Mouse (Mus musculus): Measurements from ENCODE around the gene Btnl9.
"Not testable (repeated sequence)": the region's sequence is repeated elsewhere in the genome, so short reads cannot be mapped to it uniquely, and the experiment has no call there.

Btnl9 gene

DNA sequence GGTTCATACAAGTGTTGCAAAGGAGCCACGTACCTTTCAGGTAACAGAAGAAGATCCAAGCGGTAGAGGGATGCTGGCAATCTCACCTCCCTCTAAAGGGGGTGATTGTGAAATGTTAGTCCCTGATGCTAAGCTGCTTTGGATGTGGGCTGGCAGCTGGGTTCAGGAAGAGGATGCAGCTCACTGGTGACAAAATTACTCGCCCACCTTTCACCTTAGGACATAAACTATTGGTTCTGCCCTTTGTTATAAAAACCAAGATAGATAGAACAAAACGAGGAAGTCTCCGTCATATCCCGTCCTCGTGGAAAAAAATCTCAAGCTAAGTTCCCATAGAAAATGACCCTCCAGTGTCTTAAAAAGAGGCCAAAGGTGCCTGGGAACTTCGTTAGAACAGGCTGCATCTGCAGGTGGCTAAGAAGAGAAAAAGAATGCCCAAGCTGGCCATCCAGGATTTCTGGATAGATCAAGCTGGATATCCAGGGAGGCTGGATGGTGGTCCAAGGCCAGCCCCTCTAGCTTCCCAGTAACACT, at the start of gene Btnl9:
TSS of gene Btnl9 (minus strand) at position 205 of the 534 bp plus-strand sequence.
- DNase-seq (ENCODE audit: low spot score): no peak

DNA sequence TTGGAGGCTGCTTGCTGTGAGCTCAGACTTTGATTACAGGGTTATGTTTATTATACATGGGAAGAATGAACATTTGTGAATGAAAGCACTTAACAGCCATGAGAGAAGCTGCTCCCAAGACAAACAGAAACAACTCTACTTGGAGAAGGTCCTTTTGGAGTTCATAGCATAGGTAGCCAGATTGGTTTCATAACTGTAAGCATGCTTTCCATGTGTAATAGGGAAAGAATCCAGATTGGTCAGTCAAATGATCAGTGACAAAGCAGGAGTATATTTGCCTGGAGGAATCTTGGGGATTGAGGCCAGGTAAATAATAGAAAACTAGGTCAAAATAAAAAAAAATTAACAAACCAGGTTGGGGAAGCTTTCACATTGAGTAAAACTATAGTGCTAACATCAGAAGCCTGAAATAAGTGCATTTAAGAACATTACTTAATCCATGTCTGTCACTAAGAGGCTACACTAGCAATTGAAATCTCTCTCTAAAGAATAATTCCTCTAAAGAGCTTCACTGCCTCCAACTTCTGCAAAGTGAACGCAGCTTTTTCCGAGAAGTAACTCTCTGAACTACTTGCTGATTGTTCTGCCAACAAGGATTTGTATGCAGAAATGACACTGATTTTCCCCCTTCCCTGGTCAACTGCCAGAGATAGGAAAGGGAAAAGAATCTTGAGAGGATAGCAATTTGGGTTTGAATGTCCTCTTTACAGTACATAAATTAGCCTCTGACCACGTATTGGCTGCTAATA, 48.7 kb upstream of the Btnl9 start:
- DNase-seq (ENCODE audit: low spot score): no peak

DNA sequence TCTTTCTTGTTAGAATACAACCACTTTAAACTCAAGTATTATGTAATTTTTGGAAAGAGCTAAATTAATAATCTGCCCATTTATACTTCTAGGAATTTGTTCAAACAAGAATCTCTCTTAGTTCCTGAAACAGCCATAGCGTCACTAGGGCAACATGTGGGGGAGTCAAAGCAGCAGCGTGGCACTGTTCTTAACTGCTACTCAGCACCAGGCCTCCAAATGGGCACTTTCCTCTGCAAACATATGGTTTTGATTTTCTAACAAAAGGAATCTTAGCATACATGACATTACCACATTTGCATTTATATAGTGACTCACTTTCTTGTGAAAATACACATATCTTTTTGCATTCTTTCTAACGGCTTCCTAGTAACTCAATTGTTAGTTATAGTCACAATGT, 45.8 kb upstream of the Btnl9 start:
- DNase-seq (ENCODE audit: low spot score): no peak

DNA sequence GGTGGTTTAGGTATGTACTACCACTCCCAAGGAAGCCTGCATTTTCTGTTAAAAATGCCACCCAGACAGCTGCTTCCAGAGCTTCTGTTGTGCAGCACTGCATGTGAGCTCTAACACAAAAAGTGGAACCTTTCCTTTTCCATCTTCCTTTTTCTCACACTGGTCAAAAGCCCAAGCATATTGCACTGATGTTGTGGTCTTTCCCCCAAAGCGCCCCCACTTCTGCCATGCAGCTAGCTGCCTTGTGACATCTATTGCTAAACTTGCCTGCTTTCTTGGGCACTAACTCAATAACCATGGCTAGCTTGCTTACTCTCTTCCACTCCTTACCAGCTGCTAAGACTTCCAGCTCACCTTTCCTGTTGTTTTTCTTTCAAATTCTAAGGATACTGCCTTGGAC, 37.5 kb upstream of the Btnl9 start:
- DNase-seq (ENCODE audit: low spot score): no peak

DNA sequence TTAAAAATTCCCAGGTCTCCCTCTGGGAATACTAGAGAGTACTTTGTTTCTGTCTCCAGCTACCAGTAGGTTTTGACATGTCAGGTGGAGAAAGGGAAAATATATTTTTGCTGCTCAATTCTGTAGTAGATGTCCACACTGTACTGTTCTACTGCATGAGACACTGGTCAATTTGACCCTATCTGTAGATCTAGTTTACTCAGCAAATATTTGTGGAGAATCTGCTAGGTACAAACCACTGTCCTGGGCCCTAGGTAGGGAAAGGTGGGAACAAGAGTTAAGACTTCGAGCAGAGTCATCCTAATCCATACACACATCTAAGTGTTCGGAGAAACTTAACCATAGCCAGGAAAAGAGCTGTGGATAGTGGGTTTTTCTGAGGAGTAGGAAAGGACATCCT, 32.3 kb upstream of the Btnl9 start:
- no peak for DNase-seq (ENCODE audit: low spot score)

DNA sequence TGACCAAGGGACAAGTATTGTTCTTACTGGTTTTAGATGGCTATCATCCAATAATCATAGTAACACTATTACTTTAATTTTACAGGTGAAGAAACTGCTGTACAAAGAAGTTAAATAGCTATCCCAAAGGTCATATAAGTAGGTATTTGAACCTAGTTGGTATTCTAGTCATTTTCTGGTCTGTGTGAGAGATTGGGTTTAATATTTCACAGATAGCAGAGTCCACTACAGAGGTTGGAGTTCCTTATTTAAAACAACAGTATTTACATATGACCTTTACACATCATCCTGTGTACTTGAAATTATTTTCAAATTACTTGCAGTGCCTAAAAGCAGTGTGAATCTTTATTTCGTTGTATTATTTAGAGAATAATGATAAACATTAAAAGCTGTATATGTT, 26.5 kb upstream of the Btnl9 start:
- no peak for DNase-seq (ENCODE audit: low spot score)

DNA sequence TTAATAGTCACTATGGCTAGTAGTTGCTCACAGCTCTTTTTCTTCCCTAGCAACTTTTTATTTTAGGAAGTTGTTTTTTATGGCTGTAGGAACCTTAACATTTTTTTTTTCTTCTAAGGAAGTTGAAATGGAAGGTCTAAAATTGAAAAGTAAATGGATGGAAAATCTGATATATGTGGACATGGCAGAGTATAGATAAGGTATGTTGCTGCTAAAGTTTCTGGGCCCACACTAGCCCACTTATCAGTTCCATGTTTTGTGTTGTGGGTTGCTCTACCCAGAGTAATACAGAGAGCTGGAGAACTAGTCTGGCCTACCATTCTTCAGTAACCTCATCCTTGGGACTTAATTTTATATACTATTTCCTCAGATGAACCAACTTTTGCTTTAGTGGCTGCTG, 25.6 kb upstream of the Btnl9 start:
- DNase-seq (ENCODE audit: low spot score): no peak

DNA sequence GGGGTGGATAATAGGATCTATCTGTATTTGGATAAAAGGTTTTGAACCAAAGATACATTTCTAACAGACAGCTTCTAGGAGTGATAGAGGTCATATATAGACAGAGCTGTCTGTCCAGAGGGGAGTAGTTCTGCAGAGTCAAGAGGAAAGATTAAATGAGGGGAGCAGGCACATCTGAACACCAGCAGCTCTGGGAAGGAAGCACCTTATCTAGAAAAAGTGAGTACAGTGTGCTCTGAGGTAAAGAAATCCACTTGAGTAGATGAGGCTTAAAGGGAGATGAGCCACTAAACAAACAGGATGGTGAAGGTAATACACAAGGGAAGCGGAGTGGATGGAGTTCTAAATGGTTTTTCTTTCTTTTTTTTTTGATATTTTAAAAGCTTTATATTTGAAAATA, 20.5 kb upstream of the Btnl9 start:
- no peak for DNase-seq (ENCODE audit: low spot score)

DNA sequence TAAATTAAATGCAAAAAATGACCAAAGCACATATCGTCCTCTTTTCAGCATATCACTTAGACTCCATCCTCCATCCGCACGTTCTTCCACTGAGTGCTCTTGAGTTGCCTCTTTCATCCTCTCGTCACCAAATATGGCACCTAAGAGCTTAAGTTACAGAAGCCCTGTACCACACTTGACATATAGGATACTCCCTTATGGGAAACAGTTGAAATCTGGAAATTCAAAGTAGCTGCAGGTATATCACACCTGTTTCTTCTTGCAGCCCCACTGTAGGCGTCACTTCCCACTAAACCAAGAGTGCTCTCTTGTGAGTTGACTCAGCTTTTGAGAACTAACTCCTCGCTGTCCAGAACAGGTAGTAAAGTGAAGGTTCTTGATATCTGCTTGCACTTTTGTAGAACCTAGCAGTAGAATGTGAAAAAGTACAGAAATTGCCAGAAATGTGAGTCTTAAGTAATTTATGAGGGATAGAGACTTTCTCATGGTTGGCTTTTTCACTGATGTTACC, 18.2 kb upstream of the Btnl9 start:
- no peak for DNase-seq (ENCODE audit: low spot score)

DNA sequence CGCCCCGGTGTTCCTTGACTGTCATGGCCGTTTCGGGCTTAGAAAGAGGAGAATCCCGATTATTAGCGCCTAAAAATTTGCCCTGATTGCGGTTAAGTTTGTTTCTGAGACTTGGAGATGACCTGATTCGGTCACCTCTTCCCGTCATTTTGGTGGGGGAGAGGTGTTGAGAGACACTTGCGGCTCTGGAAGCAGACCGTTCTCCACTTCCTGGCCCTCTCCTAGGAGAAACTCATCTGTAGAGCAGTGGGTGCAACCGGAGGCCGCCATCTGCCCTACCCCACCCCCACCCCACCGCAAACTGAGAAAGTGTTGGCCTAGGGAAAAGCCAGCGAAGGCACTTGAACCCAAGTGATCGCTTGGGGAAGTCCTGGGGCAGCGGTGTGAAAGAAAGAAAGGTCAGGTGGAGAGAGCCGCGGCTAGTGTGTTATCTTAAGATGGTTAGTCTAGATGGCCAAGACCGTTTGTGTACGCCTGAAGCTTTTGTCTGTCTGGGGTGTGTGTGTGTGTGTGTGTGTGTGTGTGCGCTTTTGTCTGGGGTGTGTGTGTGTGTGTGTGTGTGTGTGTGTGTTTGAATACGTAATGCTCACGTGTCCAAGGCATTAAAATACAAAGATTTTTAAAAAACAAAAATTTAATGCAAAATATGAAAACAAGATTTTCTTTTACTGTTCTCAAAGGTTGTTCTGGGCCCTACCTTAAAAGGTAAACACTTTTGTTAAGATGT, 17.0 kb upstream of the Btnl9 start:
- no peak for DNase-seq (ENCODE audit: low spot score)

DNA sequence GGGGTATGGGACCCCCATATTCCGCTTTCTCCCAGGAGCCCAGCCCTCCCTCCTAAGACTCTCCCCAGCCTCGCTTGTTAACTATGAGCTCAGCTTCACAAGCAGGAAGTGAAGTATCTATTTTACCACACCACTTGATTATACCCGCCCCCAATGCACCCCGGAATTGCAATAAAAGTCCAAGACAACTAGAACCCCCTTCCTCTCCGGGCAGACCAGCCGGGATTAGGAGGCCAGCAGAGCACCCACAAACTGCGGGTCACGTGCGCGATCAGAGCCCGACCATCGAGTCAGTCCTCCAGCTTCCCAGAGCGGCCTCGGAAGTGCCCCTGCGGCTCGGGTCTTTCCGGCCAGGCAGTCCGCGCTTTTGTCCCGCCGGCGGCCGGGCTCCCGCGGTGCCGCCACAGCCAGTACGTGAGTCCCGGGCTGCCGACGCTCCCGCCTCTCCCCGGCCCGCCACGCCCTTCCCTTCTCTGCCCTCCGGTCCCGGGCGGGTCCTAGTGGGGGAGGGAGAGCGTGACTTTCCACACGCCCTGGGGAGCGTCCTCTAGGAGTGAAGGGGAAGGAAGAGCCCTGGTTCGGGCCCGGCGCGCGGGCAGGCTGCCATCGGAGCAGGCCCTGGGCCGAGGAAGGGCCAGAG, 16.3 kb upstream of the Btnl9 start, which contains the start of gene Zfp62:
TSS of gene Zfp62 (plus strand) at position 164 of the 640 bp plus-strand sequence.
- DNase-seq (ENCODE audit: low spot score): peak; percentile 94

DNA sequence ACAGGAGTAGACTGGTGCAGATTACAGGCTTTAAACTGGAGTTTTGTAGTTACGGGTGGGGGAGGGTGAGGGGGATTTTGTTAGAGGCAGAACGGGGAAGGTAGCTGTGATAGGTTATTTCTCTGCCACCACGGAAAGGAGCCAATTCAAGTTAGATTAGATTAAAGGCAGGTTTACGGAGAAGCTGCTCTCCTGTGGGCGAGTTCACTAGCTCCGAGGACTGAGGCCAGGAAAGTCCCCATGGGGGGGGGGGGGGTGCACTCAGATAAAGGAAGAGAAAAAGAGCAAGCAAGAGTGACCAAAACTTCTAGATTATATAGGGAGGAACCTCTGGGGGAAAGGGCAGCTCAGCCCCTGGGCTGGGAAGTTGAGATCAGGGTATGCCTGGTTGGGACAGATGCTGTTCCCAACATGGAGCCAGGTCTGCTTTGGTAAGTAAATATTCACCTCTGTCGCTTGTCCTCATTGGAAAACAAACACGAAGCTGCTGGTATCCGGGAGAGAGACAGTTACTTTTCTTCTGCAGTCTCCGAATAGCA, 15.6 kb upstream of the Btnl9 start:
- DNase-seq (ENCODE audit: low spot score): peak; percentile 7

DNA sequence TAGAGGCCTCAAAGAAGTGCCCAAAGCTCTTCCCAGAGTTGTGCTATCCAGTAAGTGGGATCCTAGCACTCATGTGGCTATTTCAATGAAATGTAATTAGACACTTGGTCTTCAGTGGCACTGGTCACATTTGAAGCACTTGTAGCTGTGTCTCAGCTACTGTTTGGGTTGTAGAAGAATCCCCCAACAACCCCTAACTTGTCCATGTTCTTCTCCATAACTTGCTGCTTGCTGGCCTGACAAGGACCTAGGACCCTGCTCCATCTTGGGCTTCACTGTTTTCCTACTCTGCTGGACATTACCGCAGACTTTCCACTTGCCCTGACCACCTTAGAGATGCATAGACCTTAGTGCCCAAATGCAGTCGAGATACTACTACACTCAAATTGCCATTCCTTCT, 15.1 kb upstream of the Btnl9 start:
- no peak for DNase-seq (ENCODE audit: low spot score)

DNA sequence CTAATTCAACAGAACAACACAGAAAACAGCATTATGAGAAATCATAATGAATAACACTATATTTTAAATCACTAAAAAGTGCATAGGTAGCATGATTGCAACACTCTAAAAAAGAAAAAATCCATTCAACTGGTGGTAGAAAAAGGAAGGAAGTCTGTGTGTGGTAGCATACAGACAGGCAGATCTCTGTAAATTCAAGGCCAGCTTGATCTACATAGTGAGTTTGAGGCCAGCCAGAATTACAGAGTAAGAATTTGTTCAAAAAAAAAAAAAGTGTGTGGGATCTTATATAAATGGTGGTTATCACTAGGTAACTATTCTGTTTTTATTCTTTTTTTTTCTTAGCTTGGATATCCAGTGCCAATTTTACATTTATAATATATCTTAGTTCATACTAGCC, 14.2 kb upstream of the Btnl9 start:
- no peak for DNase-seq (ENCODE audit: low spot score)

DNA sequence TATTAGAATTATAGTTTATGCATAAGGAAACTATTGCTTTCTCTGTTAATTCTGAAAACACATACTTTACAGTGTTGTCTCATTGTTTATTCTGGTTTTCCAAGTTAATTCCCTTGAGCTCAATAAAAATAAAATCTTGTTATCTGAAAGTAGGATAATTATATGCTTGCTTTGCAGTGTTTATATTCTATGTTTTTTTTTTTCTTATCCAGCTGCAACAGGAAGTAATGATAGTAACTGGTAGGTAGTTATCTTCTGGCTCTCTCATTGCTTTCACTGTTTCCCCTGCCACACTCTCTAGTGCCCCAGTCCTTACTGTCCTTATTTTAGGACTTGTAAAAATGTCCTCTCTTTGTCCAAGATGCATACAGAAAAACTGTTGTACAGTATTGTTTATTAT, 13.7 kb upstream of the Btnl9 start:
- DNase-seq (ENCODE audit: low spot score): no peak

DNA sequence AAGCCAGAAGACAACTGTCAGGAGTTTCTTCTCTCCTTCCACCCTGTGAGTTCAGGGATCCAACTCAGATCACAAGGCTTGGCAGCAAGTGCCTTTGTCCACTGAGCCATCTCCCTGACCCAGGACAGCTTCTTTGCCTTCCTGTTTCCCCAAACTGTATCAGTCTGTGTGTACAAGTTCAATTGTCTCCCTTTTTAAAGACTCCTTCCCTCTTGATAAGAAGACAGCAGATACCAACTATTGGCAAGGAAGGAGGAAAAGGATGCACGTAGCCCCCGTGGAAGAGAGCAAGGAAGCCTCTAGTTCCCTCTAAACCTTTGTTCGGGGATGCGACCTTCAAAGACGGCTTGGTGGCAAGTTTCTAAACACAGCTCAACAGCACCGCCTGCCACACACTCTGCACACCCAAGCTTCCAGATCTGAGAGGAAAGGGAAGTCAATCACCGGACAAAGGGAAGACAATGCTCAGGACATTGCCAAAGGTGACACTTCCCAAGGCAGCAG, 8.9 kb upstream of the Btnl9 start:
- no peak for DNase-seq (ENCODE audit: low spot score)

DNA sequence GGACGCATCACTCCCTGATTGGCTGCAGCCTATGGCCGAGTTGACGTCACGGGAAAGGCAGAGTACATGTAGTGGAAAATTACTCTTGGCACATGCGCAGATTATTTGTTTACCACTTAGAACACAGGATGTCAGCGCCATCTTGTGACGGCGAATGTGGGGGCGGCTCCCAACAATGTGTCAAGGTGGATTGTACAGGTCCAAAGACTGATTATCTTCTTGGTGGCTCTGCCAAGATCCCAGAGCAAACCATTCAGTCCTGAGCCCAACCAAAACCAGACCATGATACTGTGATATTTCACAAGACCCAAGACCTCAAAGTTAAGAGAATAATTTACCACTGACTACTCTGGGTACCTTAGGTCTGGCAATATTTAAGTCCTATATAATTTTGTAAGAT, 7.8 kb upstream of the Btnl9 start:
- not testable (repeated sequence) for DNase-seq (ENCODE audit: low spot score)

DNA sequence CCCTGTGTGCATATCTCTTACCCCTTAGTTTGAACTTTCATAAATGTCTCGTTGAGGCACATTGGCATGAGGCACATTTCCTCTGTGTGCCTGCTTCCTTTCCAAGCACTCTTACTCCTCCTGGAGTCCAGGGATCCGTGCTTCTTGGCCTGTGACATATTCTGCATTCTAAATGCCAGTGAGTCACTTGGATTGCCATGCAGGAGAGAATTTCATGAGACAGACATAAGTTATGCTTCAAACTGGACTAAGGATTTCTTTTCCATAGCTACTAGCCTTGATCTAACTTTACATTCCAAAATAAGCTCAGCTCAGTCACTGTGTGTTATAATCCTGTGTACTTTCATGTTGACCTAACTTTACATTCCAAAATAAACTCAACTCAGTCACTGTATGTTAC, 4.1 kb upstream of the Btnl9 start:
- DNase-seq (ENCODE audit: low spot score): no peak

DNA sequence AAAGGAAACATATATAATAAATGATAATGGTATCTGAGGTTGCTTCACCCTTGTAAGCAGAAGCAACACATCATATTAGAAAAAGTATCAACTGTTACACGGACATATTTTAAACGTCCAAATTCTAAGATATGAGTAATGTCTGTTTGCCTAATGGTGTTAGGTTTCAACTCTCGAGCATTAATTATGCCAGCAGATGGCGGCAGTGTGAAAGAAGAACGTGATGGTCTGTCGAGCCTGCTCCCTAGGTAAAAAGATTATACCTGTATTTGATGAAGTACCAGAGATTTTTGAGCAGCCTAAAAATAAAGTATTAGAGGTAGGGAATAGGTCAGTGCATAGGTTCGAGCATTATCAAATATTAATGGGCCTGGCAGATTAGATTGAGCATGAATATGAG, 2.8 kb upstream of the Btnl9 start:
- DNase-seq (ENCODE audit: low spot score): no peak

DNA sequence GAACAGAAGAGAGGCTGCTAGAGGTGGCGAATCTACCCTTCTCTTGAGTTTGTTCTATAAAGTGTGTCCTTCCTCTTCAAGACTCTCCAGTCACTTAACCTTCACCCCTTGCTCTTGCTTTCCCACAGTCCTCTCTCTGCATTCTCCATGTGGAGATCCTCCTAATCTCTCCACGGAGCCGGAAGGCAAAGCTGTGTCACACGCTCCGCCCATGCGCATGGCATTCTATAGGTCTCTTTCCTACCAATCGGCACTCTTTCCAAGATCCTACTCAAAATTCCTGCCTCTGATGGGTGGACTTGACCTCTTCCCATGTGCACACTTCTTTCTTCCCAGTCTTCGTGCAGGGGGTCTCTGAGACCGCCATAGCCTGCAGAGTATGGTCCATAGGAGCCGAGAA, 742 bp upstream of the Btnl9 start:
- no peak for DNase-seq (ENCODE audit: low spot score)

DNA sequence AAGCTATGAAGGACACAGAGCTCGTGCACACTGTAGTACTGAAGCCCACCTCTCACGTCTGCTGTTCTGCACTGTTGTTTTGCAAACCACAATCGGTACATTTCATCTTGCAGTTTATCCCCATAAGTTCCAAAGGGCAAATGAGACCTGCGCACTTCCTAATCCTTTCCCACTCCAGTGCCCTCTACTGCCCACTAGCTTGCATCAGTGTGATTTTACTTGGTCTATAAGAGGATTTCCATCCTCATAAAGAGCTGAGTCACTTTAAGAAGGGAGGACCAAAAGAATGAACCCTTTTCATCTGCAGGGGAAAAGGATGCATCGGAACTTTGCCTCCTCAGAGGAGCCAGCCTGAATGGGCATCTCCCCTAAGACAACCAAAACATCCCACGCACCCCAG, 507 bp downstream of the Btnl9 start:
- DNase-seq (ENCODE audit: low spot score): no peak

DNA sequence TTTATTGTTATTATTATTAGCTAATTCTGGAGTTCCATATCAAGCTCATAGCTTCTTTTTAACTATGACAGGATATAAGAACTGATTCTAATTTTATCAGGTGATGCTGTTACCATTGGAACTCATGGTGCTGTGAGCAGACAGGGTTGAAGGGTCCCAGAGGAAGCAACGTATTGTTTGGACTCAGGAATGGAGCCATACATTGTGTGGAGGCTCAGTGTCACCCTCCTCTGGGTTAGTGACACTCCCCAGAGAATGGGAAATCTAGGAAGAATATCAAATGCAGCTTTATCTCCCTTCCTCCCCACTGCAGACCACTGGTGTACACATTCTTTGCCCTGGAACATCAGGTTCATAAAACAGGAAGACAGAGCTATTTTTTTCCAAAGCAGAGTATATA, 3.8 kb downstream of the Btnl9 start:
- no peak for DNase-seq (ENCODE audit: low spot score)

Measured in ovary, postnatal 10 days (tissue).